Mouse (Mus musculus) kidney, postnatal 25 days (tissue): ENCODE data around the gene Abcc12.
A peak's percentile ranks its signal among the peaks of the same experiment; 100 is the strongest.

ENCODE experiments used
- DNase-seq, 2 experiments: peaks; one replicate each; pipeline ENCODE4 v3.0.0; 2021; ENCODE audit warnings: mixed read lengths in 2 of 2

The Abcc12 gene

DNA sequence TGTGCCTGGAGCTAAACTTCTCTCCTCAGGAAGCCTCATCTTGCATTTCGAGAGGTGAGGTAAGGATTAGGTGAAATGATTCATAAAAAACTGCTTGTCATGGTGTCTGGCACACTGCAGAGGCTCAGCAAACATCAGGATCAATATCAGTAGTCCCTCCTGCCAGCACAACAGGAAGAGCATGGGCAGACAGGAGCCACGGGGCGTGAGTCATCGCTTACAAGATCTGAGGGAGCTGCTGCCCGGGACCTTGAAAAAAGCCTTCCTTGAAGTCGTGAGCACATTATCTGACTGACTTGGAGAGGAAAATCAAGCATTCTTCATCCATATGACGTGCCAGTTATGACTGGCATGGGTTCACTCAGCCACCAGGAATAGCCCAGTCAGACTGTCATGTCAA lies 79.1 kb downstream of the Abcc12 start:
- no peak for DNase-seq

DNA sequence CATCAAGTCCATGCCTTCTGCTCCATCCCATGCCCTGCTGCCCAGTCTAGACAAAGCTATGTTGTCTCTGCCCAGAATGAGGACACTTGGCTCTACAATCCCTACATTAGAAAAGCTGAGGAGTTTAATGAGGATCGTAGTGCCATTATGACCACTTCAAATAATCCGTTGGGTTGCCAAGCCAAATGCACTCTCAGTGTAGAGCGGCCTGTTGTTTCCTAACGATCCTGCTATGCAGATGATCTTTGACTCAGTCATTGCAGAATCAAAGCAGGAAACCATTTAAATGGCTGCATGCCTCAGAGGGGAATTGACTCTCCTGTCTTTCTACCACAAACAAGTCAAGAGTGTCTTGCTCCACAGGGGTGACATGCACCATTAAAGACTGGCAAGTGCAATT lies 85.4 kb downstream of the Abcc12 start:
- DNase-seq, result no peak

DNA sequence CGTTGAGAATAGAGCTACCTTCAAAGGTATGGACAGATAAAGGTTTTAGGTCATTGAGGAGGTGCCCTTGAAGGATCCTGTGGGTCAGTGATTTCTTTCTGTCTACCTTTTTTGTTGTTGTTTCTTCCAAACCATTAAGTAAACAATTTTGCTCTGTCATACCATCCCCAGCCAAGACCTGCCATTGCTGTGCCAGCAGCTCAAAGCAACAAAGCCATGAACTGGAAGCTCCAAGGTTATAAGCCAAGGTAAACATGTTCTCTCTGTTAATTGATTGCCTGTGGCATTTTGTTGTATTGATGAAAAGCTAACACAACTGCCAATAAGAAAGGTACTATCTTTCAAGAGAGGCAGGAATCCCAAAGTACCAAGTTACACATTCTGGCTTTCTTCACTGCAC lies 86.6 kb downstream of the Abcc12 start:
- DNase-seq, result no peak

DNA sequence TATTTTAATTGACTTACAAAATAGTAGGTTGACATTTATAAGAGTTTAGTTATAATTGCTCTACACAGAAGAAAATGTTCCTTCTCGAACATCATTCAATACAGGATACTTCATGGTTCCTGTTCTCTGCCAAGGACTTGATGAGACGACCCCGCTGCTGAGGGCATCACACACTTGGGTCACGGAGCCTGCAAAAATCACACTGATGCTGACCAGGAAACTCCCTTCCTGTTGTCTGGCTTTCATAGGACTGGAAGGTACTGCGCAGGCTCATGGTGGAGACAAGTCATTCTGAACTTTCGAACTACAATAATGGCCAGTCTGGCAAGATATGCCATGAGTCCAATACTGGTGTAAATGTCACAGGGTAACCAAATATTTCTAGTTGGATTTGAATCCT lies 95.1 kb downstream of the Abcc12 start:
- peak in 1 of 2 experiments; percentile 43 for DNase-seq

DNA sequence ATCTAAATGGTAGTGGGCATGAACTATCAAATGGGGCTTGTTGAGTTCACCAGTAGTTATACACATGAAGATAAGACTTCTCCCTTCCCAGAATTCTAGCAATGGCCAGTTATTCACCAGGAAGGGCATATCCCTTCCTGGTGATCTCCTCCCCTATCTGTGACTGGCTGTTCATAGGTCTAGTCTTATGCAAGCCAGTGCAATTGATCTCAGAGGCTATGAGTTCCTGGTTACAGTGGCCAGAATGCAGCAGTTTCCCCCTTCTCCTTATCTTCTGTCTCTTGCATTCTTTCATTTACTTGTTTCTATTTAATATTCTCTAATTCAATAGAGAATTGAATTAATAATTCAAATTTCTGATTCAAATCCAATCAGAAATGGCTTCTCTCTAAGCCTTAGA lies 96.2 kb downstream of the Abcc12 start:
- no peak for DNase-seq

DNA sequence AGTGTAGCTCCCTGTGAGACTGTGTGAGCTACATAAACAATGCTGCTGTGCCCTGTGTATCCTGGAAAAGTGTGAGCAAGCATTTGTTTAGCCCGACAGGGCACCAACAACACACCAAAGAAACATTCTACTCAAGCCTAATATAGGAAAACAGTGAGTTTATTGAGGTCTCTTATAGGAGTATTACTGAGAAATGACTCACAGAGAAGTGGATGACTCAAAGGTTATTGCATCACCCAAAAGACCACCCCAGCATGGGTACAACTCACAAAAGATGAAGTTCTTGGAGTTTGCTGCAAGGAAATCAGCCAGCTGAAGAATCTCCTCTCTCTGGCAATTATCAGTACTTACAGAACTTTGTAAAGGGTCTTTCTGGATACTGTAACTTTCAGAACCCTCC lies 98.4 kb downstream of the Abcc12 start:
- DNase-seq, result no peak

DNA sequence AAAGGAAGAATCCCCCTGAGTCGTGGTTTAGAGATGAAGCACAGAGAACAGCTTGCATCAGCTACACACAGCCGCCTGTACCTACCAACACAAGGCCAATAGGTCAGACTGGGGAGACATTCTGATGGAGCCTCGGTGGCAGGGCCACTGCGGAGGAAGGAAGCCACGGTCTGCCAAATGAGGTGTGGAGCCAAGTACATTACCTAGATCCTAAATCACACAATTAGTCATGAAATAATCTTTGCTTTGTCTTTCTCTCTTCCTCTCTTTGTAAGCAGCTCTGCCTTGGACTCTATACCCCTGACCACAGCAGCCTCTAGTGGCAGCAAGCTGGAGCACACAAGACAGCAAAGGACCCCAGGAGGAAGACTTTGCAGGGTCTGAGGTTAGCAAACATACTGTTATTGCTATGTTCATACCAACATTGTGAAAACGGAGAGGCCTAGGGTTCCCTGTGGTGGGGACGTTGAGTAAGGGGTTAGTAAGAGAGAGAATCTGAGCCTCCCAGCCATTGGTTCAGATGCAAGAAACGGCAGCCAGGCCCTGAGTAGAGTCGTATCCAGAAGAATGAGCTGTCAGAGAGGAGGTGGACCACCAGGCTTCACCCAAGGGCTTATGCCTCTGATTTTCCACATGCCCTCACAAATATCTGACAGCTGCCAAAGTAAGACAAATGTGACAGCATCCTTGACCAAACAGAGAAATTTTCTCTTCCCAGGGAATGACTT lies 104.6 kb downstream of the Abcc12 start:
- no peak for DNase-seq

DNA sequence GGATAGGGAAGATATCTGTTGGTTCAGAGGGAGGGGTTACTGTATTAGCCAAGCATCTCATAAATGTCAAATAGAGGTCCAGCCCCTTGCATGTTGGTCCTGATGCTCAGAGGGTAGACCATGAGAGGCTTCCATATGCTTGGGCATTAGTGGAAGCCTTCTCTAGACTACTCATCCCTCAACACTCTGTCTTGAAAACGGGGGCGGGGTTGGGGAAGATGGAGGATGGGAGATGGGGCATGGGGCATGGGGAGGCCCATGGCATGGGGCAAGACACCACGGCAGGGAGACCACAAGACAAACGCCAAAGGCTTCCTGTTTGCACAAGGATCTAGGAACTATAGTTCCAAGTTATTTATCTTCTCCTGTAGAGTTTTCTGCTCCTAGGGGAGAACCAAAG lies 106.0 kb downstream of the Abcc12 start:
- DNase-seq, result no peak

DNA sequence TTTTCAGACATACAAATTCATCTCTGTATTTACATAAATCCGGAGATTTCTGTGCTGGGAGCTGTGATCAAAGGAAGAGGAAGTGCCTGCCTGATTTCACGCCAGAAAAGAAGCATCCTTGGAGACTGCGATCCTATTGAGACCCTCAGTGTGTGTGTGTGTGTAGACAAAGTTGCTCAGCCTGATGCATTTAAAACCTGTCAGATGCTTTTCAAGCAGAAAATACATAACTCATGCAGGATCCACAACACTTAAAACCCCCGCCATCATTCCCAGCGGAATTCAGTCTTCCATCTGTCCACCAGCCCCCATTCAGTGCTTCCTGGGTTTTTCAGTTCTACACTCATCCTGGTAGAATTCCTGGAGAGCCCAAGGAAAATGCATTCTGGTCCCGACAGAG lies 107.4 kb downstream of the Abcc12 start:
- DNase-seq, result no peak

DNA sequence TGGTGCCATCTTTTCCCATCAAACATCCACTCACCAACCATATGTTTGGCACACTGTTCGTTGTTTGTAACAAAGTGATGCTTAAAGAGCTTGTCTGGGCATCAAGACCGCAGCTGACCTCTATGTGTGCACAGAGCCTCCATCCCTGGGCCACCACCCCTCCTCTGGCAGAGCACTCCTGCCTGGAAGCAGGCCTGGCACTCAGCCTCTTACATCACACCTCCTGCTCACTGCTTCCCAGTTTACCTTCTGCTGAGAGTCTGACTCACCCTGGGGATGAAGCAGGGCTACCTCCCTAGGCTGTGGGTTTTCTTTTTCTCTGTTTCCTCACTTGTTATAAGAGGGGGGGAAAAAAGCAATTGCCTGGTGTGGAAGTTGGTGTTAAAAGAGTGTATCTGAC lies 109.8 kb downstream of the Abcc12 start:
- no peak for DNase-seq

DNA sequence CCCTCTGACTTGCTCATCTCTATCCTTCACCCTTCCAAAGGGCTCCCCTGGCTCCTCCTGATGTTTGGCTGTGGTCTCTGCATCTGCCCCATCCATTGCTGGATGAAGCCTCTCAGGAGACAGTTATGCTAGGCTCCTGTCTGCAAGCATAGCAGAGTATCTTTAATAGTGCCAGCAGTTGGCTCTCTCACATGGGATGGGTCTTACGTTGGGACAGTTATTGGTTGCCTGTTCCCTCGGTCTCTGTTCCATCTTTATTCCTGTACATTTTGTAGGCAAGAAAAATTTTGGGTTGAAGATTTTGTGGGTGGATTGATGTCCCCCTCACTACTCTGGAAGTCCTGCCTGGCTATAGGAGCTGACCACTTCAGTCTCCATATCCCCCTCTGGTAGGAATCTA lies 117.3 kb downstream of the Abcc12 start:
- DNase-seq, result no peak

DNA sequence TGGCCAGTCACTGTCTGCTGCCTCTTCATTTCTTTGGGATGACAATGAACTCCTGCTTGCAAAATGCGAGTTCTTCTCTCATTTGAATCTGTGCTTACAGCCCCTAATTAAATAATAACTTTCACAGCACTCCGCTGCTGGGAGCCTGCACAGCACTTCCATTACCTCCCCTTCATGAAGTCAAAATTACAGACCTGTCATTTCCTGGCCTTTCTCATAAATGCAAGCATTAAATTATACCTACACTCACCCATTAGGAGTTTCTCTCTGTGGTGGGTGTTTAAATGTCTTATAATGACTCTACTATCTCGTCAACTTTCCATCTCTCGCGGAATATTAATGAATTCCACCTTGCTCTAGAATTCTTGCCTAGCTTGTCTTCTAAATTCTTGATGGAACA lies 120.1 kb downstream of the Abcc12 start:
- DNase-seq, result no peak

DNA sequence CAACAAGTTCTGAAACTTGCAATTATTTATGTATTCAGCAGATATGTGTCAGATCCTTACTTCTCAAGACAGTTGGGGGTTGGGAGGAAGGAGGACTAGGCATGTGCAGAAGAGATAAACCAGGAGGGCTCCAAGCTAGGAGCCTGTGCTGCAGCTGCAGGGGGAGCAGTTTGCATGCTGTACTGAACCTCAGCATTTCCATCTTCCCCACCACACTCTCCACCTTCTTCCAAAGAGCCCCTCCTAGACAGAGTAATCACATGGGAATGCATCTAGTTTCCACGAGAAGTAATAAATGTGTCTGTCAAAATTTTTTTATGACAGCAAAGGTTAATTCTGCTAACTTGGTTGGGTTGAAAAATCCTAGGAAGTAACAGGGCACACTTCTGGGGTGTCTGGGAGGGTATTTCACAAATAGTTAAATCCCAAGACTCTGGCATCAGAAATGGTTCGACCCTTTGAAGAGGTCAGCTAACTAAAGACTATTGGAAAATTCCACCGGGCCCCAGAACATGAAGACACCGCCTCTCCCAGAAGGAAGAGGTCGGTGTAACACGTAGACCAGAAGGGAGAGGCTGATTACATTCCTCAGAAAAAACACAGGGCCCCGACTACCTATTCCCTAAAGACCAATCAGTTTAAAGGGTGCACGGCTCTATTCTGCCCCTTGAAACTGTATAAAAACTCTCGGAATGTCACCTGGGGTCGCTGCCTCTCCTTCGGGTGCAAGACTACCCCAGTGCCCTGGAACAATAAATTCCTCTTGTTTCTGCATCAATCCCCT lies 126.6 kb downstream of the Abcc12 start:
- DNase-seq, result no peak

DNA sequence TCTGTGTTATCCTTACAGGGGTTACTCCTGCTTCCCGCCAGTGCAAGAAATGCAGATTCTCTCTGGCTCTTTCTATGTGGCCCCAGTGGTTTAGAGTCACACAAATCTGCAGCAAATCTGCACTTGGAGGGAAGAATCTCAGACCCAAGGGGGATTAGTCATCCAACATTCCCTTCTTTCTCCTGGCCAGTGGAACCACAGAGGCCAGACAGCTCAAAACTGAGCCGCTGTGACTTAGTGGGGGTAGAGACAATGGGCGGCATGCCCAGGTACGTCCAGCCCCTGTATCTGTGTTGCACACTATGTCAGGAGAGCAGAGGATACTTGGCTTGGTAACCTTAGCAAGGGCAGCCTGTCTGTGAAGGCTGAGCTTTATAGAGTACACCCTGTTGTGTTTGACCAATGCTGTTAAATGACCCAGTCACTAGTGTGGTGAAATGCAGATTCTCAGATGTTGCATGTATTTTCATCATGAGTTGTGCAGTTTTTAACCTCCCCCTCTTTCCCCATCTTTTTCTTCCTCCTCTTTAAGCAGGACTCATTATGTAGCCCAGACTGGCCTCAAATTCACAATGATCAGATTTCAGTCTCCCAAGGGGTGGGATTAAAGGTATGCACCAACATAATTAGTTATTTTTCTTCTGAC lies 130.5 kb downstream of the Abcc12 start:
- DNase-seq, result no peak

DNA sequence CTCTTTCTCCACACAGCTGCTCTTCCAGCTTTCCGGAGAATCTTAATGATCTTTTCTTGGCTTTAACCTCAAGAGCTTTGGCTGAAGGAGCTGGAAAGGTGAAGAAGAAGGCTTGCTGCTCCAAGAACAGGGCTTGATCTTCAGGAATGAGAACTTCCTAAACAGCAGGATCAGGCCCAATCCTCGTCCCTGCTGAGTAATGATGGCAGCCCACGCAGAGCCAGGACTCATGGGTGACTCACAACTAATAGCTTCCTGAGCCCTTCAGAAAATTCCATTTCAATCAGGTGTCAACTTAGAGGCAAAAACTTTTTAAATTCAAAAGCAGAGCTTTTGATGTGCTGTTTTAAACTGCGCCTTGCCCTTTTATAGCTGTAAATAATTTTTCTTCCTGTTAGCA lies 135.0 kb downstream of the Abcc12 start:
- DNase-seq, result no peak

DNA sequence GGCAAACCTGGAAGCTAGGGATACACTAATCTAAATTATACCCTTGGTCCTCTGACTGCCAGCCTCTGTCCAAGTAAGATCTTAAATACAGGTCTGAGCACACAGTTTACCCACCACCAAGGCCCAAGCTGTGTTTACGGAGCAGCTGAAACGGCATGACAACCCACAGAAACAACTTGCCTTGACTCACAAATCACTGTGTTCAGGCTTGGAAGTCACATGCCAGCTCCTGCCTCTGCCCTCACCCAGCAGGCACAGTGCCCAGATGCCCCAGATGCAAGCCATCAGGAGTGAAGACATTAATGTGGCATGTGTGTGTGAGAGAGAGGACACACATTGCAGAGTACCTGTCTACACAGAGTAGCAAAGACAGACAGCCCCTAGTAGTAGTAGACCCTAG lies 136.7 kb downstream of the Abcc12 start:
- DNase-seq, result no peak

DNA sequence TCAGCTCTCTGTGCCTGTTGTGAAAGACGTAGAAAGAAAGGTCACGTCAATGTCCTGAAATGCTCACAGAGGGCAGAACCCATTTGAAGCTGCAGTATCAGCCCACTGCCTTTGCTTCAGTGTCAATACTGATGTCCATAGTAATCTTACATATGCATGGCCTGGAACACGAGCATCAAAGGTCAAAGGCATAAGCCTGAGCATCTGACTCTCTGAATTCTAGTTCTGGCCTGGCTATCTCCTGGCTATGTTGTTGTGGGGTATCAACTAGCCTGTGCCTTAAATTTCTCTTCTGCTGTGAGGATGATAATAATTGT lies 141.5 kb downstream of the Abcc12 start:
- DNase-seq, result no peak

DNA sequence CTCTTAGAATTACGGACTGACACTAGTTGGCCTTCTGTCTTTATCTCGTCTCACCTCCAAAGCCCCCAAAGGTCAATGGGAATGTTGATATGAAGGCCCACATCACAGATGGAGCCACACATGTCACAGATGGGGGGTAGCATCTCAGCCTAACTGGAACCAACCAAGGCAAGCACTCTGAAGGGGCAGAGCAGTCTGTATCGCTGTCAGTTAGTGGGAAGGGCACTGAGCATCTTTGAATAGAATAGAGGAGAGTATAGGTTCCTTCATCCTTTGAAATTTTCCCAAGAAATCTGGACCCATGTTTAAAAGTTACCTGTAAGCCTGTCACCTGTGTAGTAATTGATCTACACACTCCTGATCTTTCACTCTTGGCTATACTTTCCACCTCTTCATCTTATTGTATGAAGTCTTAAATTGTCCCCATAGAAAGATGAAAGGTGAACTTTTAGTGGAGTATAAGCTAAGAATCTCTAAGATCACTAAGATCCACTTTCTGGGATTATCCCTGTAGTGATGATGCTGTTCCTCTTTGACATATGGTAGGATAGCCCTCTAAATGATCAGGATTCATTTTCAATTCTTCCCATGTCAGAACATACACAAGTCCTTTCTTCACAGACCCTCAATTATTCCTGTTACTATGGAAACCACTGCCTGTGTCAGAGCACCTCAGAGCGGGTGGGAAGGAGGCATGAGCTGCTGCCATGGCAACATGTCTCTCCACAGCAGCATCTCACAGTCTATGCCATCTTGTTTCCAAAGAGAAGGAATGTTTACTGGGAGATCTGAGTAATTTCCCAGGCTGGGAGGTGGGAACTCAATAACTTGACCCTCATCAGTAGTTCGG lies 142.1 kb downstream of the Abcc12 start:
- no peak for DNase-seq

DNA sequence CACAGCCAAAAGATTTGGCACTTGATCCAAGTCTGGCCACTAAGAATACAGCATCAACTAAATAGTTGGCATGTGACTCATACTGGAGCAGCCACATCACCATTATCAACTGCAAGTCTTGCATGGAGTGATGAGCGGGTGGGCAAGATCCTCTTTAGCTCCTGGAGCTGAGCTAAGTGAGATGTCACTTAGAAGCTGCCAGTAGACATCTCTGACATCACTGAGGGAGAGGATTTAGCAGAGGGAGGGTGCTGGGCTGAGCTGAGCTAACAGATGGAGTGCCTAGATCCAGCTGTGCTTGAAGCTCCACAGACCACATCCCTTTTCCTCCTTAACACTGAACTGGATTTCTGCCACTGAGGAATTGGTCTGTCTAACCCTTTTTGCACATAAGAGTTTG lies 143.1 kb downstream of the Abcc12 start:
- no peak for DNase-seq
